Mouse (Mus musculus): ENCODE measurements at regions not wholly inside any gene's neighbourhood (a gene's known extent, or its start where the extent isn't known, plus 50 kb on each side); places are given as distances from the start of the nearest gene placed in this dataset.
A peak's percentile ranks its signal among the peaks of the same experiment; 100 is the strongest.

GRCm38 (mm10) chrX:23499320-23499719 lies 134.4 kb upstream of the Klhl13 start:
- no peak for DNase-seq

DNA sequence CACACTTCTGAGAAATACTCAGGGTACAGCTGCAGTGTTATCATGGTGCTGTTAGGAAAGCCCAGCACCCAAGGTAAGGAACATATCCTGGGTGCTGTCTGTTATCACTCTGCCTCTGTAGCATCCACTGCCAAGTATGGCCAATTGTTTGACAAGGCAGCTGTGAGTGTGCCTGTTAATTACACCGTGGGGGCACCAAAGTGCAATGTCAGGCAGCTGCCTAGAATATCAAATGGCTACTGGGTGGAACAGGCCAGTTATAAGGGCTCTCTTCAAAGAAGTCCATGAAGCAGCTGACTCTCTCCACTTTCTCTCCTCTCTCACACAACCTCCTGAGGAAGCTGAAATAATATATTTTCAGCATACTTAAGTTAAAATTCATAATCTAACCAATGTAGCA lies 130.3 kb upstream of the Klhl13 start:
- no peak for DNase-seq

DNA sequence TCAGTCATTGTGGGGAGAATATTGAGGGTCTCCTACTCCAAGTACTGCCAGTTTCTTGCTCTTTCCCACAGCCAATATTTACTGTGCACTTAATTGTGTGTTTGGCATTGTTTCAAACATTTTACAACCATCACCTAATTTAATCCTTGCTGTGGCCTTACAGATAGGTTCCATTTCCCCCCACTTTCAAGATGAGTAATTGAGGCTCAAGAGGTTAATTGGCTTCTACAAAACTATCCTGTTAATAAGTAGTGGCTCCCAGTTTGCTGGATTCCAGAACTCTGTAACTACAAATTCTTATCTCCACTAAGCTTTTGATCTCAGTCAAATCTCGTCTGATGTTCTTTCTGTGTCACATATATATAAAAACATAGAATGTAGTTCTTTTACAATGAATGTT lies 112.0 kb upstream of the Klhl13 start:
- no peak for DNase-seq

- peak; percentile 30 for DNase-seq
These were observed 101.1 kb upstream of the Klhl13 start for GRCm38 (mm10) chrX:23466031-23466430.

- DNase-seq: peak; percentile 4
These were observed 88.7 kb upstream of the Klhl13 start for GRCm38 (mm10) chrX:23453616-23454015.

- no peak for DNase-seq
These were observed 57.9 kb upstream of the Klhl13 start for GRCm38 (mm10) chrX:23422746-23423145.

DNA sequence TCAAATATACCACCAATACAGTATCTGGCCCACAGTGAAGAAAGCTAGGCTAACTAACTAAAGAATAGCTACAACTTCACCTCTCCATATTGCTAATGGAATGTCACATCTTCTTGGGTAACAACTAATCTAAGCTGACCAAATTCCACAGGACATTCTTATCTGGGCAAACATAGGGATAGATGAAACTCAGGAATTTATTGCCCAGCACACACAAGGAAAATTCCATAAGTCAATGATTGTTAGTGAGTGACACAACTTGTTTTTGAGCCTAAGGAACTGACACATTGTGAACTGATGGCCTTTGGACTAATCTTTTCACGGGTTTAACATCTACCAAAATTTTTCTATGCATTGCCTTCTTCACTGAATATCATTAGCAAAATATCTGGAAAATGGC lies 52.6 kb upstream of the Klhl13 start:
- DNase-seq: no peak
